Mouse (Mus musculus) kidney, postnatal 0 days (tissue): ENCODE measurements around the gene Man1b1. TPM values are rescaled to one million over a fixed set of nuclear protein-coding genes. Genes with fewer than 3 reads are reported as not detected.
A peak's percentile ranks its signal among the peaks of the same experiment; 100 is the strongest.

Experiments
- ATAC-seq: fragments of 200-750 bp; cut with Nextera tagmentation; replicated peaks from 2 replicates; pipeline ENCODE4 v1.8.0; 2017; ENCODE audit warnings: low read depth, moderate number of reproducible peaks, moderate TSS enrichment, moderate library complexity; ENCODE audit not compliant: low FRiP score
- DNase-seq: peaks from one replicate; pipeline ENCODE4 v3.0.0-alpha.2; 2016; ENCODE audit warnings: low spot score
- H3K27ac ChIP-seq: fragments of 300-500 bp; sonication (generic); 2 replicates; pipeline ENCODE4 v1.5.1; 2014; ENCODE audit warnings: mild to moderate bottlenecking
- H3K27me3 ChIP-seq: fragments of 300-500 bp; sonication (generic); 2 replicates; pipeline ENCODE4 v1.6.1; 2014; ENCODE audit warnings: low read length, mixed read lengths; ENCODE audit not compliant: insufficient read depth
- H3K36me3 ChIP-seq: fragments of 300-500 bp; sonication (generic); 2 replicates; pipeline ENCODE4 v1.6.1; 2014; ENCODE audit warnings: low read length, mixed read lengths; ENCODE audit not compliant: insufficient read depth
- H3K4me1 ChIP-seq: fragments of 300-500 bp; sonication (generic); replicated peaks from 2 replicates; pipeline ENCODE4 v1.6.1; 2014; ENCODE audit warnings: antibody characterized with exemption, low read length, mixed read lengths; ENCODE audit not compliant: insufficient read depth
- H3K4me2 ChIP-seq: fragments of 300-500 bp; sonication (generic); 2 replicates; pipeline ENCODE4 v1.6.1; 2014; ENCODE audit warnings: mild to moderate bottlenecking, low read length, moderate library complexity, mixed read lengths
- H3K4me3 ChIP-seq: fragments of 300-500 bp; sonication (generic); replicated peaks from 2 replicates; pipeline ENCODE4 v1.5.1; 2014; ENCODE audit warnings: low read depth, low read length
- H3K9ac ChIP-seq: fragments of 300-500 bp; sonication (generic); 2 replicates; pipeline ENCODE4 v1.6.1; 2014; ENCODE audit warnings: low read depth, low read length
- H3K9me3 ChIP-seq: fragments of 300-500 bp; sonication (generic); replicated peaks from 2 replicates; pipeline ENCODE4 v1.6.1; 2016; ENCODE audit warnings: low read length, inconsistent platforms, mixed read lengths
- CTCF ChIP-seq: IDR thresholded peaks from 2 replicates; pipeline ENCODE4 v1.5.1; 2016; ENCODE audit warnings: antibody characterized with exemption, low read depth, mild to moderate bottlenecking, moderate library complexity
- WGBS: fragments of 180-500 bp; shearing (Covaris S2); extraction: QIAGEN DNeasy Blood & Tissue Kit; methylation state at CpG from one replicate; pipeline ENCODE4 v1.1.7; 2014; 5-methylcytosine and 5-hydroxymethylcytosine counted together
- polyA plus RNA-seq: library from polyadenylated mRNA; unstranded; fragments of >200 nt; fragmentation: Nextera tagmentation; extraction: Ambion mirVana; gene quantifications from 2 replicates; pipeline ENCODE4 v1.2.1, GENCODE M21; 2015

The Man1b1 gene
- polyA plus RNA-seq, 1 experiment from 2014 or later, result 57.9 TPM

DNA sequence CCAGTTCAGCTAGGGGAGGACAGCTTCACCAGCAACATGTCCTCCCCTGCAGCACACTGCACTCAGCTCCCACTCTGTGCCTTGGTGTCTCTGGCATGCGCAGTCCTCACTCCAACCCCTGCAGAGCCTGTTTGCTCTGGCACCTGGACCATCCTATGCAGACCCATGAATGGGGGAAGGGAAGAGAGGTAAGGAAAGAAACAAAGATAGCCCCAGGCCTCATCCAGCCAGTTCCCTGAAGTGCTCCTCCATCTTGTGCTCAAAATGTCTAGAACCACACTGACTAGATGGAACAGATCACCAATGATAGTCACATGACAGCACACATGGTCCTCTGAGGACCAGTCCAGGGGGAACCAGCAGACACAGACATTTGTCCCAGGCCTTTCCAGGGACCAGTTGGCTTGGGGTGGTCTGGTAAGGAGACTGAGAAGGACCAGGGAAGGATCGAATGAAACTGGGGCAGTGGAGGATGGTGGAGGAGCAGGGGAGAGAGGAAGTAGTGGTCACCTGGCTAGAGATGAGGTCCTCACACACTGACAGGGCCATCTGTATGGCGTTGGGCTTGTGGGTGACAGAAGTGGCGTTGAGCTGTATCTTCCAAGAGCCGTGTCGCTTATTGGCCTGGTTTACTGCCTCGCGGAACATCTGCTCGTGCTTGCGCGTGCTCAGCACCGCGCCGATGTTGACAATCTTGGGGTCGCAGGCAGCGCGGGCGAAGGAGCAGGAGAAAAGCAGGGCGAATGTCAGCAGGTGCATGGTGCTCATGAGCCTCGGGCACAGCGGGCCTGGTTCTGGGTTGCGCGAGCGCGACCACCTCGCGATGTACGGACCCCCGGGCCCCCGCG is 13.8 kb upstream of the Man1b1 start:
- H3K36me3 ChIP-seq, result no peaks in the 10 kb centered on the region
- ATAC-seq (no peak), DNase-seq (no peak)
- no peaks in the 10 kb centered on the region for H3K9me3 ChIP-seq
- H3K27me3 ChIP-seq, result peaks cover 16% of the 10 kb centered on the region
- peak overlapping the region; percentile 49 for H3K4me2 ChIP-seq
- no peak overlapping the region for H3K9ac ChIP-seq
- H3K4me3 ChIP-seq, result peak overlapping the region; percentile 18
- peaks cover 7% of the 10 kb centered on the region; the same call in 1 of the 2 replicates for H3K4me1 ChIP-seq
- WGBS, result 5% methylated on average over 31 of the region's 31 CpGs
- no peak for TF ChIP-seq CTCF
- no peak overlapping the region for H3K27ac ChIP-seq

GRCm38 (mm10) chr2:25318971-25319773 is 13.0 kb upstream of the Man1b1 start, which contains the start of gene Grin1:
Grin1 (minus strand) TSS chr2:25319187.
- Histone ChIP-seq H3K27ac (no peak within 1 kb of the TSS), H3K4me3 (peak within 1 kb of the TSS; percentile 18), H3K9ac (no peak within 1 kb of the TSS), H3K9me3 (no peaks in the 10 kb centered on the region), H3K4me1 (peaks cover 7% of the 10 kb centered on the region; the same call in 1 of the 2 replicates), H3K4me2 (peak within 1 kb of the TSS; percentile 49), H3K36me3 (no peaks in the 10 kb centered on the region), H3K27me3 (peaks cover 11% of the 10 kb centered on the region)
- ATAC-seq, result peak; percentile 68; the same call in 1 of the 2 replicates
- DNase-seq, result peak; percentile 71
- WGBS, result 10% methylated on average over 58 of the region's 58 CpGs
- no peak for TF ChIP-seq CTCF

DNA sequence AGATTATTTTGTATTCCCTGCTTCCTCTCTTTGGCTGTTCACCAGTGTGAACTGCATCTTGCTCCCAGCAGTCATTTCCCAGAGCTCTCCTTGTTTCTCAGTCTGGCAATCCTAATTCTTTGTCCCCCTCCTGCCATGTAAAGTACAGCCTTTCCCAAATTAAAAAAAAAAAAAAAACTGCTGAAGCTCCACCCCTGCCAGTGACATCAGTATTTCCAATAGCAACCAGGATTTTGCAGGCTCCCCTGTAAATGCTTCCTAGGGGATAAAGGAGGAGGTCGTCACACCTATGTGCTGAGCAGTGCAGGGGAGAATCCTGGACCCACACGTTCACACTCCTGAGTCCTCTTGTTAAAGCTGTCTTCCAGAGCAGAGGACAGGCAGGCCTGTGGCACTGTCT is 12.1 kb upstream of the Man1b1 start:
- no peak for DNase-seq
- TF ChIP-seq CTCF, result no peak
- 36% methylated on average over 2 of the region's 2 CpGs for WGBS
- H3K9ac ChIP-seq, result no peak overlapping the region
- no peak overlapping the region for H3K4me2 ChIP-seq
- no peaks in the 10 kb centered on the region for H3K36me3 ChIP-seq
- H3K4me1 ChIP-seq, result peaks cover 7% of the 10 kb centered on the region; the same call in 1 of the 2 replicates
- H3K27ac ChIP-seq, result no peak overlapping the region
- ATAC-seq, result no peak
- H3K4me3 ChIP-seq, result no peak overlapping the region
- H3K27me3 ChIP-seq, result peaks cover 11% of the 10 kb centered on the region
- H3K9me3 ChIP-seq, result no peaks in the 10 kb centered on the region

DNA sequence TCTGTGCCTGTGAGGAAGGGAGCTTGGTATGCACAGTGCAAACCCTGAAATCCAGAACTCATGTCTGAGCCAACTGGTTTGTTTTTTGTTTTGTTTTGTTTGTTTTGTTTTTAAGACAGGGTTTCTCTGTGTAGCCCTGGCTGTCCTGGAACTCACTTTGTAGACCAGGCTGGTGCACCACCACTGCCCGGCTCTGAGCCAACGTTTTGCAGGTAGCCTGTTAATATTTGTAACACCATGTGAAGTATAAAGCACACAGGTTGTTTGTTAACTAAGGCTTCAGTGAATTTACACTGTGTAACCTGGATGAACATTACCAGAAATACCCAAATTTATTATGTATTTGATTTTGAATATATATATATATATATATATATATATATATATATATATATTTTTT is 6.1 kb upstream of the Man1b1 start:
- Histone ChIP-seq H3K4me2 (no peak overlapping the region), H3K27ac (no peak overlapping the region), H3K36me3 (no peaks in the 10 kb centered on the region), H3K27me3 (no peaks in the 10 kb centered on the region), H3K9me3 (no peaks in the 10 kb centered on the region), H3K4me1 (no peaks in the 10 kb centered on the region), H3K9ac (no peak overlapping the region), H3K4me3 (no peak overlapping the region)
- 82% methylated on average over 2 of the region's 2 CpGs for WGBS
- TF ChIP-seq CTCF, result no peak
- ATAC-seq (no peak), DNase-seq (no peak)

- H3K4me3 ChIP-seq, result no peak overlapping the region
- peaks cover 10% of the 10 kb centered on the region; the same call in 1 of the 2 replicates for H3K4me1 ChIP-seq
- no peak overlapping the region for H3K4me2 ChIP-seq
- no peak overlapping the region for H3K9ac ChIP-seq
- H3K9me3 ChIP-seq, result no peaks in the 10 kb centered on the region
- peak; percentile 68 for TF ChIP-seq CTCF
- DNase-seq (peak; percentile 64), ATAC-seq (no peak)
- H3K36me3 ChIP-seq, result no peaks in the 10 kb centered on the region
- H3K27ac ChIP-seq, result no peak overlapping the region
- WGBS, result 39% methylated on average over 7 of the region's 7 CpGs
- no peaks in the 10 kb centered on the region for H3K27me3 ChIP-seq
These were observed 3.7 kb upstream of the Man1b1 start for GRCm38 (mm10) chr2:25328440-25328839.

GRCm38 (mm10) chr2:25331470-25331869 is 668 bp upstream of the Man1b1 start:
- WGBS, result 64% methylated on average over 9 of the region's 9 CpGs
- peaks cover 11% of the 10 kb centered on the region; the same call in 1 of the 2 replicates for H3K4me1 ChIP-seq
- no peak overlapping the region for H3K9ac ChIP-seq
- H3K4me2 ChIP-seq, result peak overlapping the region; percentile 57
- ATAC-seq (no peak), DNase-seq (peak; percentile 15)
- no peaks in the 10 kb centered on the region for H3K27me3 ChIP-seq
- peak overlapping the region; percentile 56 for H3K4me3 ChIP-seq
- H3K36me3 ChIP-seq, result peaks cover 19% of the 10 kb centered on the region
- H3K9me3 ChIP-seq, result no peaks in the 10 kb centered on the region
- no peak overlapping the region for H3K27ac ChIP-seq
- TF ChIP-seq CTCF, result peak; percentile 22; the same call in 1 of the 2 replicates
